Mouse (Mus musculus) kidney, adult 2 months (tissue): ENCODE measurements at regions not wholly inside any gene's neighbourhood (a gene's known extent, or its start where the extent isn't known, plus 50 kb on each side); places are given as distances from the start of the nearest gene placed in this dataset.

ENCODE experiments used
- CTCF ChIP-seq: fragments of 200-500 bp; conservative IDR thresholded peaks from 2 replicates; pipeline ENCODE4 v1.5.1; 2011; ENCODE audit warnings: low read depth, mild to moderate bottlenecking, control low read depth, low read length, moderate library complexity, mixed read lengths; ENCODE audit not compliant: insufficient read depth, insufficient read length
- POLR2A ChIP-seq: fragments of 200-500 bp; IDR thresholded peaks from one replicate; pipeline ENCODE4 v1.6.1; 2011; ENCODE audit warnings: low read depth, low read length, control low read depth

DNA sequence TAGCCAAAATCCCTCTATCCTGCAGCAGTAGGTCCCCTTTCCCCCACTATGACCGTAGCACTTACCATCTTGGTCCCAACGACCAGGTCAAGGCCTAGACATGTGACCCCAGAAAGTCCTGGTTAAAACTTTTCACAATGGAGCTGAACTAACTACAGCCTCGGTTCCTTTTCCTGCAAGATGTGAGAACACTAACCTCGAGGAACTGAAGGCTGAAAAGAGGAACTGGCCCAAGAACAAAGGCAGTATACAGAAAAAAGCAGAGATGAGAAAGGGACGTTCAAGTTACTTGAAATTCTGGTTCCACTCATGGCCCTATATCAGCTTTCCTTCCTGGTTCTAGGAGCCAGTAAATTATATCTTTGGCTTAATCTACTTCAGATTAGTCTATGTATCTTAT is 67.4 kb upstream of the Tfec start:
- TF ChIP-seq CTCF (no peak), POLR2A (no peak)
